Mouse (Mus musculus): Measurements from ENCODE around the gene Arl9. TPM values are rescaled to one million over a fixed set of nuclear protein-coding genes. Genes with fewer than 3 reads are reported as not detected.
A peak's percentile ranks its signal among the peaks of the same experiment; 100 is the strongest.
"Not testable (repeated sequence)": the region's sequence is repeated elsewhere in the genome, so short reads cannot be mapped to it uniquely, and the experiment has no call there.

The Arl9 gene
- polyA plus RNA-seq, 1 experiment from 2014 or later, result not detected

DNA sequence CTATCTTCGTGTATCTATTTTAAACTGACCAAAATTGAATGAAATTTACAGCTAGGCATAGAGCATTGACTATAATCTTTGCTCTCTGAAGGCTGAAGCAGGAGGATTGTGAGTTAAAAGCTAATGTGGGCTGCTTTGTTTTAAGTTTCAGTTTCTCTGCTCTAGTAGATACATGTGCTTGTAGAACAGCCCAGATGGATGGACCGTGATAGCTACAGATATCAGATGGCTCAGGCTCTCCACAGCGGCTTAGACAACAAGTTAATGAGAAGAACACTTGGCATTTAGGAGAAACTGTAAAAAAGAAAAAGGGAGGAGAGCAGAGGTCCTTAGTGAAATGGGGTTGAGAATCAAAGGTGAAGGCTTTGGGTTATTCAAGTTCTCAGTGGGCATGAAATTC lies 13.1 kb upstream of the Arl9 start:
- H3K27ac ChIP-seq, result no peak overlapping the region
- peaks cover 85% of the 10 kb centered on the region for H3K36me3 ChIP-seq (ENCODE audit: inconsistent target)
- 100% methylated on average over 3 of the region's 3 CpGs for WGBS (ENCODE audit: missing documents)
- H3K79me2 ChIP-seq (ENCODE audit: inconsistent target), result no peaks in the 10 kb centered on the region
- H3K4me3 ChIP-seq (ENCODE audit: inconsistent target), result no peak overlapping the region

DNA sequence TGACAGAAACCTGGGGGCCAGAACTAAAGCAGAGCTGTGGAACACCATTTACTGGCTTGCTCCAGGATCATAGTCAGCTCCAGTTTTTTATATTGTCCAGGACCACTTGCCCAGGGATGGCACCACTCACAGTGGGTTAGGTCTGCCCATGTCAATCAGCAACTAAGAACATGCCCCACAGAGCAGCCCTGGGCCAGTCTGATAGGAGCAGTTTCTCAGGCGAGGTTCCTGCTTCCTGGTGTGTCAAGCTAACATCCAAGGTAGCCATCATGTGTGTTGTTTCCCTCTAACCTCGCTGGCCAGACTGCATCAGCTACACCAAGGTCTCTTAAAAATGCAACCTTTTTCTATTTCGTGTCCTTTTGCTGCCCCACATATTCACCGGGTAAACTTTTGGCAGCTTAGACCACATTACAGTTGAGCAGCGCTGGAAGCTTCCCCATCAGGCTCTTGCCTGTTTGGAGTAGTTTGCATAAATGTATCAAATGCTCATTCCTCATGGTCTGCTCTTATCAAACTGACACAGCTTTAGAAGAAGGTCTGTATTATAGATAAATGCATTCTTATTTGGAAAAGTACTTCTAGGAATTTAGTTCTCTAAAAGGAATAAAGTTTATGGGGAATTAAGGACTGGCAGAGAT lies 10.6 kb upstream of the Arl9 start:
- 100% methylated on average over 5 of the region's 5 CpGs for WGBS (ENCODE audit: missing documents)
- H3K36me3 ChIP-seq (ENCODE audit: inconsistent target), result peaks cover 92% of the 10 kb centered on the region
- H3K27ac ChIP-seq, result no peak overlapping the region
- H3K4me3 ChIP-seq (ENCODE audit: inconsistent target), result no peak overlapping the region
- no peaks in the 10 kb centered on the region for H3K79me2 ChIP-seq (ENCODE audit: inconsistent target)

DNA sequence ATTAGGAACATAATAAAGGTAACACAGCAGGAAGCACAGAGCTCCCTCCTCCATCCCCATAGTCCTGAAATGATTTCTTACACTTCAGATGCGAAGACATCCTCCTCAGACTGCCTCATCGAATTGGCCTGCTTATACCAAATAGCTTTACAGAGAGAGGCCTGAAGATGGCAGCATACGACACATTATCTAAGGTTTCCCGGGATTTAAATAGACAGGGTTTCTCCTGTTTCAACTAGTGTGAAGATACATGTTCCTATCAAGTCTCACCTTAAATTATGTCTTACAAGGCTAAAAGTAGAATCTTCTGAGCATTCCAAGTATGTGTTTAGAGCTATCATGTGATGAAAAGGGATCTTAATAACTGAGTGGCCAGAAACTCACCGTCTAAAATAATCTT lies 5.4 kb upstream of the Arl9 start:
- H3K36me3 ChIP-seq (ENCODE audit: inconsistent target), result peaks cover 66% of the 10 kb centered on the region
- H3K79me2 ChIP-seq (ENCODE audit: inconsistent target), result no peaks in the 10 kb centered on the region
- H3K27ac ChIP-seq, result no peak overlapping the region
- no peak overlapping the region for H3K4me3 ChIP-seq (ENCODE audit: inconsistent target)
- WGBS (ENCODE audit: missing documents), result 71% methylated on average over 5 of the region's 5 CpGs

DNA sequence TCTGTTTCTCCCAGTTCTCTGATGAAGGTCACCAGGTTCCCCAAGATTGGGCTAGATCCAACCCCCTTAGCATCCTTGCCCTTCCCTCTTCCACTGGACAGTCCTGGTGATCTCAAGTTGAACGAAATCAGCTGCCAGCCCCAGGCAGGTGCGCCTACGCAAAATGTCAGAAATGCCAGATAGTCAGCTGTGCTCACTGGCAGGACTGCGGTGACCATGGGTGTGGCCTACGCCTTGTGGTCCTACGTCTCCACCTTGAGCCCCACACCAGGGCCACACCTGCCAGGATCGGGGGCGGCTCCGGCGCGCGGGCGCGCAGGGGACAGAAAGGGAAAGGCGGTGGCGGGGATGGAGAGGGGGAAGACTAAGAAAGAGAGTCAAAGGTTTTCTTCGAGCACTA lies 2.7 kb upstream of the Arl9 start:
- WGBS (ENCODE audit: missing documents), result 93% methylated on average over 17 of the region's 17 CpGs
- peaks cover 41% of the 10 kb centered on the region for H3K36me3 ChIP-seq (ENCODE audit: inconsistent target)
- H3K27ac ChIP-seq, result no peak overlapping the region
- no peaks in the 10 kb centered on the region for H3K79me2 ChIP-seq (ENCODE audit: inconsistent target)
- no peak overlapping the region for H3K4me3 ChIP-seq (ENCODE audit: inconsistent target)

- Histone ChIP-seq H3K79me2 (ENCODE audit: inconsistent target) (no peaks in the 10 kb centered on the region), H3K27ac (no peak overlapping the region), H3K36me3 (ENCODE audit: inconsistent target) (no peaks in the 10 kb centered on the region), H3K4me3 (ENCODE audit: inconsistent target) (no peak overlapping the region)
- 96% methylated on average over 9 of the region's 9 CpGs for WGBS (ENCODE audit: missing documents)
These were observed 6.5 kb downstream of the Arl9 start for GRCm38 (mm10) chr5:77010352-77010751.

- Histone ChIP-seq H3K36me3 (ENCODE audit: inconsistent target) (no peaks in the 10 kb centered on the region), H3K27ac (no peak overlapping the region), H3K4me3 (ENCODE audit: inconsistent target) (no peak overlapping the region), H3K79me2 (ENCODE audit: inconsistent target) (no peaks in the 10 kb centered on the region)
- 75% methylated on average over 3 of the region's 3 CpGs for WGBS (ENCODE audit: missing documents)
These were observed 7.2 kb downstream of the Arl9 start for GRCm38 (mm10) chr5:77011082-77011481.

- Histone ChIP-seq H3K79me2 (ENCODE audit: inconsistent target) (no peaks in the 10 kb centered on the region), H3K36me3 (ENCODE audit: inconsistent target) (no peaks in the 10 kb centered on the region), H3K27ac (no peak overlapping the region), H3K4me3 (ENCODE audit: inconsistent target) (no peak overlapping the region)
- 12% methylated on average over 3 of the region's 3 CpGs for WGBS (ENCODE audit: missing documents)
These were observed 9.3 kb downstream of the Arl9 start for GRCm38 (mm10) chr5:77013171-77013570.

DNA sequence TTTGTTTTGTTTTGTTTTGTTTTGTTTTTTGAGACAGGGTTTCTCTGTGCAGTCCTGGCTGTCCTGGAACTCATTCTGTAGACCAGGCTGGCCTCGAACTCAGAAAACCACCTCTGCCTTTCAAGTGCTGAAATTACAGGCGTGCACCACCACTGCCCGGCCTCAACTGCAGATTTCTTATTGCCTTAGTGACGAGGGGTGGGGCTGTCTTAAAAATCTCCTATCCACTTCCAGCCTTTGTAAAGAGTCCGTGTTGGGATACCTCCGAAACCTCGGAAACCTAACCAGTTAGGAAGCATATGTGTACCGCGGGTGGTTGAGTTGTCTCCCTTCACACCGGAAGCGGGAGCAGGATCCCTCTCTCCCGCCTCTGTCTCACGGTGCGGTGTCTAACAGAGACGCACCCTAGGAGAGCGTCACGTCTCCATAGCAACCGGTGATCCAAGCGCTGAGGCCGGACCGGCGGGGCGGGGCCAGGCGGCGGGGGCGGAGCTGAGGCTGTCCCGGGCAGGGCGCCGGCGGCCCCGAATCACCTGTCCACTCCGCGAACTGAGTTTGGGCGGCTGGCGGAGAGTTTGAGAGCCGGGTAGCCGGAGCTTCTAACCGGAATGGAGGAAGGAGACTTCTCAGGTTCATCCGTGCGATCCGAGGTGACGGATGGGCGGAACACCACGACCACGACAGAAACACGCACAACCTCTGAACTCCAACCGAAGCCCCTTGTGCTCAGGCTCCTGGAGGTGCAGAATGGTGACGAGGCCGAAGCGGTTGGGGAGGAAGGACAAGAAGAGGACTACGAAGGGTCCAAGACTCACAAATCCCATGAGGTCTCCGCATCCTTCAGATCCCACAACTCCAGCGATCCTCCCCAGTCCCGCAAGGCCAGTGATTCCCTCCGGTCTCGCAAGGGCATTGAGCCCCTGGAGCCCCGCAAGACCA lies 12.0 kb downstream of the Arl9 start, which contains the start of gene Thegl:
Gene Thegl (plus strand): TSS at position 480 of the 939 bp plus-strand sequence.
- 24% methylated on average over 51 of the region's 57 CpGs for WGBS (ENCODE audit: missing documents)
- no peaks in the 10 kb centered on the region for H3K79me2 ChIP-seq (ENCODE audit: inconsistent target)
- H3K36me3 ChIP-seq (ENCODE audit: inconsistent target), result no peaks in the 10 kb centered on the region
- H3K27ac ChIP-seq, result no peak within 1 kb of the TSS
- H3K4me3 ChIP-seq (ENCODE audit: inconsistent target), result peak within 1 kb of the TSS; percentile 26

DNA sequence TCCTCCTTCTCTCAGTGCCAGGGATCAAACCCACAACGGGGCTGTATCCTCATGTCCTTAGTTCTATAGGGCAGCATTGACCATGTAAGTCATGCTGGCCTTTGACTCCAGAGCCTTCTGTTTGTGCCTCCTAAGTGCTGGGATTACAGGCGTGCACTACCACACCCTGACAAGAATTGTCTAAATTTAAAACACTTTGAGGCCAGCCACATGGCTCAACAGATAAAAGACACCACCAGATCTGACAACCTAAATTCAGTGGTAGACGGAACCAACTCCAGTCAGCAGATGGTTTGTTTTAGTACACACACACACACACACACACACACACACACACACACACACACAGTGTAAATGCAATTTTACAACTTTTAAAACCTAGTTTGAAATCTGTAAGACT lies 24.2 kb downstream of the Arl9 start:
- Histone ChIP-seq H3K27ac (no peak overlapping the region), H3K79me2 (ENCODE audit: inconsistent target) (no peaks in the 10 kb centered on the region)
- 98% methylated on average over 3 of the region's 3 CpGs for WGBS (ENCODE audit: missing documents)

DNA sequence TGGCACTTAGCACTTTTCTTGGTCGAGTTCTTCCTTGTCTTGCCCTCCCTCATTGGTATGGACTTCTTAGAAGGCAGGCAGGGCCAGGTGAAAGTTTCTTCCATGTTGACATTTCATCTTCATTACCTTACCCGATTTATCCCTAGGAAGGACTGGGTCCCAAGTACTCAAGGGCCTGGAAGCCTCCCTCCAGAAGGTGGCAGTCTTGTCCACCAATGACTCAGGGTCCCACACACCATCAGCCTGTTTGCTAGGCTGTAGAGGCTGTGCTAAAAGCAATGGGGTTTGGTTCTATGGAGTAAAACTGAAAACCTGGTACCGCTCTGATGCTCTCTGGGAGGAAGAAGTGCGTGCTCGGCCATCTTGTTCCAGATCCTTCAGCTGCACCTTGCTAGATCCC lies 25.9 kb downstream of the Arl9 start:
- H3K36me3 ChIP-seq (ENCODE audit: inconsistent target), result no peaks in the 10 kb centered on the region
- H3K79me2 ChIP-seq (ENCODE audit: inconsistent target), result no peaks in the 10 kb centered on the region
- H3K27ac ChIP-seq, result no peak overlapping the region
- no peak overlapping the region for H3K4me3 ChIP-seq (ENCODE audit: inconsistent target)
- WGBS (ENCODE audit: missing documents), result 80% methylated on average over 5 of the region's 5 CpGs

More for the DNA sequence above, 24.2 kb downstream of the Arl9 start:
- Histone ChIP-seq H3K36me3 (ENCODE audit: inconsistent target) (no peaks in the 10 kb centered on the region), H3K4me3 (ENCODE audit: inconsistent target) (no peak overlapping the region)

- not testable (repeated sequence) for H3K79me2 ChIP-seq (ENCODE audit: inconsistent target); H3K4me3 ChIP-seq (ENCODE audit: inconsistent target); H3K27ac ChIP-seq; H3K36me3 ChIP-seq (ENCODE audit: inconsistent target)
These were observed 31.2 kb downstream of the Arl9 start for GRCm38 (mm10) chr5:77035101-77035500.

GRCm38 (mm10) chr5:77038451-77038850 lies 34.6 kb downstream of the Arl9 start:
- Histone ChIP-seq H3K79me2 (ENCODE audit: inconsistent target) (no peaks in the 10 kb centered on the region), H3K4me3 (ENCODE audit: inconsistent target) (no peak overlapping the region), H3K36me3 (ENCODE audit: inconsistent target) (no peaks in the 10 kb centered on the region), H3K27ac (no peak overlapping the region)
- WGBS (ENCODE audit: missing documents), result 65% methylated on average over 10 of the region's 10 CpGs

- no peaks in the 10 kb centered on the region for H3K79me2 ChIP-seq (ENCODE audit: inconsistent target)
- no peaks in the 10 kb centered on the region for H3K36me3 ChIP-seq (ENCODE audit: inconsistent target)
- H3K27ac ChIP-seq, result no peak overlapping the region
- H3K4me3 ChIP-seq (ENCODE audit: inconsistent target), result no peak overlapping the region
These were observed 35.5 kb downstream of the Arl9 start for GRCm38 (mm10) chr5:77039391-77039790.

- Histone ChIP-seq H3K27ac (no peak overlapping the region), H3K36me3 (ENCODE audit: inconsistent target) (no peaks in the 10 kb centered on the region), H3K79me2 (ENCODE audit: inconsistent target) (no peaks in the 10 kb centered on the region), H3K4me3 (ENCODE audit: inconsistent target) (no peak overlapping the region)
- 19% methylated on average over 5 of the region's 5 CpGs for WGBS (ENCODE audit: missing documents)
These were observed 40.5 kb downstream of the Arl9 start for GRCm38 (mm10) chr5:77044362-77044761.

- Histone ChIP-seq H3K79me2 (ENCODE audit: inconsistent target) (no peaks in the 10 kb centered on the region), H3K36me3 (ENCODE audit: inconsistent target) (no peaks in the 10 kb centered on the region)
- WGBS (ENCODE audit: missing documents), result 94% methylated on average over 5 of the region's 5 CpGs
These were observed 48.8 kb downstream of the Arl9 start for GRCm38 (mm10) chr5:77052616-77053015.

More at GRCm38 (mm10) chr5:77052616-77053015, 48.8 kb downstream of the Arl9 start:
- H3K27ac ChIP-seq, result no peak overlapping the region
- no peak overlapping the region for H3K4me3 ChIP-seq (ENCODE audit: inconsistent target)

Measured in macrophage (primary cell).